Mouse (Mus musculus) adrenal gland, postnatal 4 days (tissue): ENCODE data around the gene Tmem59l. TPM values are rescaled to one million over a fixed set of nuclear protein-coding genes. Genes with fewer than 3 reads are reported as not detected.

Source experiments
- total RNA-seq, 2 experiments: library from RNA; stranded (reverse); gene quantifications; 2 replicates each; pipeline ENCODE4 v1.2.3; 2021

Gene Tmem59l
- total RNA-seq, 2 experiments from 2014 or later, result 3.6 to 5.0 TPM

Other genes with a start within 250 kb of the Tmem59l start
- gene Homer3, start 204.5 kb downstream of the Tmem59l start, total RNA-seq, result 10 to 100 TPM; 44.8 to 50.6 TPM
- gene Ddx49, start 184.9 kb downstream of the Tmem59l start, total RNA-seq, result 10 to 100 TPM; 83.3 to 86.8 TPM
- gene Cope, start 184.8 kb downstream of the Tmem59l start, total RNA-seq, result 100 to 1,000 TPM; 188 to 192 TPM
- 1 to 10 TPM; 6.8 to 7.2 TPM for gene Cers1, start 171.6 kb downstream of the Tmem59l start, total RNA-seq
- 1 to 10 TPM in 1 of 2 experiments, under 1 TPM in 1; 0.34 to 1.3 TPM for gene Gdf1, start 157.5 kb downstream of the Tmem59l start, total RNA-seq
- 10 to 100 TPM; 52.5 to 56.1 TPM for gene Upf1, start 134.1 kb downstream of the Tmem59l start, total RNA-seq
- gene Comp, start 113.8 kb downstream of the Tmem59l start, total RNA-seq, result 1 to 10 TPM in 1 of 2 experiments, under 1 TPM in 1; 0.28 to 1.0 TPM
- 10 to 100 TPM; 33.2 to 34.5 TPM for gene Crtc1, start 47.8 kb downstream of the Tmem59l start, total RNA-seq
- gene Klhl26, start 10.4 kb downstream of the Tmem59l start, total RNA-seq, result 10 to 100 TPM; 18.7 to 20.4 TPM
- gene Crlf1, start 5.8 kb upstream of the Tmem59l start, total RNA-seq, result under 1 TPM in 1 of 2 experiments, not detected in 1; 0.45 TPM
- gene Rex1bd, start 19.4 kb upstream of the Tmem59l start, total RNA-seq, result 100 to 1,000 TPM; 105 to 109 TPM
- 1,000 to 10,000 TPM; 1,529 to 1,618 TPM for gene Uba52, start 23.4 kb upstream of the Tmem59l start, total RNA-seq
- 100 to 1,000 TPM; 315 to 322 TPM for gene Fkbp8, start 40.4 kb upstream of the Tmem59l start, total RNA-seq
- gene Kxd1, start 40.6 kb upstream of the Tmem59l start, total RNA-seq, result 10 to 100 TPM; 80.4 to 80.5 TPM
- 10 to 100 TPM; 31.0 to 32.4 TPM for gene Ell, start 52.1 kb upstream of the Tmem59l start, total RNA-seq
- 10 to 100 TPM; 82.6 to 88.9 TPM for gene Isyna1, start 107.0 kb upstream of the Tmem59l start, total RNA-seq
- gene Ssbp4, start 121.5 kb upstream of the Tmem59l start, total RNA-seq, result 100 to 1,000 TPM; 137 to 154 TPM
- 1 to 10 TPM; 2.9 to 3.8 TPM for gene Lrrc25, start 128.8 kb upstream of the Tmem59l start, total RNA-seq
- gene Gdf15, start 145.1 kb upstream of the Tmem59l start, total RNA-seq, result 1 to 10 TPM in 1 of 2 experiments, under 1 TPM in 1; 0.59 to 1.8 TPM
- 10 to 100 TPM; 62.1 to 76.0 TPM for gene Pgpep1, start 173.0 kb upstream of the Tmem59l start, total RNA-seq
- gene Lsm4, start 185.9 kb upstream of the Tmem59l start, total RNA-seq, result 10 to 100 TPM; 96.6 to 99.0 TPM
- gene Jund, start 211.6 kb upstream of the Tmem59l start, total RNA-seq, result 100 to 1,000 TPM; 185 to 195 TPM
- gene Iqcn, start 216.1 kb upstream of the Tmem59l start, total RNA-seq, result under 1 TPM; 0.14 to 0.25 TPM
- not detected for gene Gm3336, start 231.2 kb upstream of the Tmem59l start, total RNA-seq
- gene Pde4c, start 236.4 kb upstream of the Tmem59l start, total RNA-seq, result 1 to 10 TPM; 2.2 to 5.6 TPM